Mouse (Mus musculus): ENCODE measurements at regions not wholly inside any gene's neighbourhood (a gene's known extent, or its start where the extent isn't known, plus 50 kb on each side); places are given as distances from the start of the nearest gene placed in this dataset.

DNA sequence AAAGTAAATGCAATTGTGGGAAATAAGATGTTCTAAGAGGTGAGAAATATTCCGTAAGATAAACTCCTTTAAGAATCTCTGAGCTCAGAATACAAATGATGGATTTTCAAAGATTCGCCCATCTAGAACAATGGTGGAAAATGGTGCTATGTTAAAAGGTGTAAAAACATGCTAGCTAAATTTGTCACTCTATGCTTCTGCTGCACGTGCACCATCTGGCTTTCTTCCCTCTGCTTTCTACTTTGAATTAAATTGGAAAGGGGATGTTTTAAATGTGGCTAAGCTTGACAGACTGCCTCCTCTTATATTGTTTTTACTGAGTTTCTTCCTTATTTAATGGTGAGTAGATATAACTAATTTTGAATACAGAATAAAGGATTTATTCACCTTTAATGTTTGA, 887.7 kb upstream of the Map3k7 start:
- Histone ChIP-seq H3K27ac (ENCODE audit: low read depth) (no peak overlapping the region), H3K4me3 (ENCODE audit: low read depth, low read length) (no peak overlapping the region), H3K4me1 (ENCODE audit: insufficient read depth) (no peaks in the 10 kb centered on the region), H3K9me3 (ENCODE audit: low read length) (no peaks in the 10 kb centered on the region), H3K27me3 (ENCODE audit: insufficient read depth, low read length) (no peaks in the 10 kb centered on the region), H3K4me2 (ENCODE audit: low read depth, low read length) (no peak overlapping the region), H3K9ac (replicated peaks) (no peak overlapping the region), H3K36me3 (replicated peaks; ENCODE audit: insufficient read depth, low read length) (no peaks in the 10 kb centered on the region)
- TF ChIP-seq CTCF (IDR thresholded peaks at IDR 0.05; ENCODE audit: low read depth) (no peak), EP300 (IDR thresholded peaks at IDR 0.05; ENCODE audit: low read depth) (no peak)
- DNase-seq (no peak), ATAC-seq (no peak)
- WGBS (ENCODE audit: insufficient replicate concordance): 72% methylated on average over 3 of the region's 3 CpGs

DNA sequence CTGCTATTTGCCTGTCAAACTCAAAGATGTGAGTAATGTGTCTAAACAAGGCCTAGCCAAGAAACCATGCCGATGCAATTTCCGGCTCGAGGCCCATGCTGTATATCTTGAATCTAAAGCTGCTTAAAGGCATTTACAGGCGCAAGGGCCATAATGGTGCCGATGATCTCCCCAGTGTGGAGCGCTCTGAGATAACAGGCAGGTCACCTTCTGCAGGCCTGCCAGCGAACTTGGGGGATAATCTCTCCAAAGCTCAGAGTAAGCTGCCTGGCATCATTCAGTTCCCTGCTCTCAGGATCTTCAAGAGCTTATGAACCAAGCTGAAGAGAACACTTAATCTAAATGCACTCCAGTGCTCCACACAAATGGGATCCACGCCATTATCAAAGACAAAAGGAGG, 842.3 kb upstream of the Map3k7 start:
- no peak for TF ChIP-seq EP300 (IDR thresholded peaks at IDR 0.05; ENCODE audit: low read depth)
- TF ChIP-seq CTCF (IDR thresholded peaks at IDR 0.05; ENCODE audit: low read depth): no peak
- Histone ChIP-seq H3K4me1 (ENCODE audit: insufficient read depth) (no peaks in the 10 kb centered on the region), H3K9me3 (ENCODE audit: low read length) (no peaks in the 10 kb centered on the region), H3K27ac (ENCODE audit: low read depth) (no peak overlapping the region), H3K9ac (replicated peaks) (no peak overlapping the region), H3K27me3 (ENCODE audit: insufficient read depth, low read length) (no peaks in the 10 kb centered on the region), H3K4me2 (ENCODE audit: low read depth, low read length) (no peak overlapping the region), H3K4me3 (ENCODE audit: low read depth, low read length) (no peak overlapping the region), H3K36me3 (replicated peaks; ENCODE audit: insufficient read depth, low read length) (no peaks in the 10 kb centered on the region)
- WGBS (ENCODE audit: insufficient replicate concordance): 73% methylated on average over 8 of the region's 8 CpGs
- DNase-seq: no peak
- no peak for ATAC-seq

DNA sequence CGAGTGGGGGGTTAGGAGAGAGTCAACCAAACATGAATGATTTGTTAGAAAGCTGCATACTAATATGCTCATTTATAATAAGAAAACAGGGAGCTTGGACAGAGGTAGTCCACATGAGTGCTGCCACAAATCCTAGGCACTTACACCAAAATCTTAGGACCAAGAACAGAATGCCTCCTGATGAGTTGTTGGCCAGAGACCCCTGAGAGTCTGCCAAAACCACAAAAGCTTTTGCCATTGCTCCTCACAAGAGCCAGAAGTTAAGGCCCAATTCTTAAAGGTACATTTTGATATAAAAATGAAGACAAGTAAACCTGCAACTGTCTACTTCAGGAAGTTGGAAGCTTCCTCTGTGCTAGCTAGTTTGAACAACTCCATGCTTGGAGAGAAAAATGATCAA, 820.7 kb upstream of the Map3k7 start:
- H3K27ac ChIP-seq (ENCODE audit: low read depth): no peak overlapping the region
- H3K36me3 ChIP-seq (replicated peaks; ENCODE audit: insufficient read depth, low read length): no peaks in the 10 kb centered on the region
- H3K4me1 ChIP-seq (ENCODE audit: insufficient read depth): no peaks in the 10 kb centered on the region
- no peak overlapping the region for H3K4me2 ChIP-seq (ENCODE audit: low read depth, low read length)
- no peaks in the 10 kb centered on the region for H3K9me3 ChIP-seq (ENCODE audit: low read length)
- H3K4me3 ChIP-seq (ENCODE audit: low read depth, low read length): no peak overlapping the region
- DNase-seq: no peak
- H3K9ac ChIP-seq (replicated peaks): no peak overlapping the region
- TF ChIP-seq EP300 (IDR thresholded peaks at IDR 0.05; ENCODE audit: low read depth) (no peak), CTCF (IDR thresholded peaks at IDR 0.05; ENCODE audit: low read depth) (no peak)
- 57% methylated on average over 1 of the region's 1 CpGs for WGBS (ENCODE audit: insufficient replicate concordance)
- ATAC-seq: no peak
- no peaks in the 10 kb centered on the region for H3K27me3 ChIP-seq (ENCODE audit: insufficient read depth, low read length)

DNA sequence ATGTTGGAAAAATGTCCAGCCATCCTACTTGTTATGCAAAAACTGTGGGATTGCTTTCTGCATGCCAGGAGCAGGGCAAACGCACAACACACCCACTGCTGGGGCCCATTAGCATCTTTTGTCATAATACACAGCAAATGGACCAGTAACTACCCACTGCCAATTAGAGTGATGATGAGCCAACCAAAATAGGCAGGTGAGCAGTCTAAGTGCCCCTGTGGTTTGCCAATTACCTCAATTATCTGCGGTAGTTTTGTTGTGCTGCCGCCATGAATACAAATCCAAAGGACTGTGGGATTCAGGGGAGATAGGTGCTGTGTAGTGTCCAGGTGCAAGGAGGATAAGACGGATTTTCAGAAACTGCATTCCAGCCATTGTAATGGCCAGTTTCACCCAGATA, 796.5 kb upstream of the Map3k7 start:
- 80% methylated on average over 4 of the region's 4 CpGs for WGBS (ENCODE audit: insufficient replicate concordance)
- Histone ChIP-seq H3K9me3 (ENCODE audit: low read length) (no peaks in the 10 kb centered on the region), H3K27me3 (ENCODE audit: insufficient read depth, low read length) (no peaks in the 10 kb centered on the region), H3K27ac (ENCODE audit: low read depth) (no peak overlapping the region), H3K4me1 (ENCODE audit: insufficient read depth) (no peaks in the 10 kb centered on the region), H3K4me2 (ENCODE audit: low read depth, low read length) (no peak overlapping the region), H3K4me3 (ENCODE audit: low read depth, low read length) (no peak overlapping the region), H3K36me3 (replicated peaks; ENCODE audit: insufficient read depth, low read length) (no peaks in the 10 kb centered on the region), H3K9ac (replicated peaks) (no peak overlapping the region)
- DNase-seq (no peak), ATAC-seq (no peak)
- TF ChIP-seq EP300 (IDR thresholded peaks at IDR 0.05; ENCODE audit: low read depth) (no peak), CTCF (IDR thresholded peaks at IDR 0.05; ENCODE audit: low read depth) (no peak)

DNA sequence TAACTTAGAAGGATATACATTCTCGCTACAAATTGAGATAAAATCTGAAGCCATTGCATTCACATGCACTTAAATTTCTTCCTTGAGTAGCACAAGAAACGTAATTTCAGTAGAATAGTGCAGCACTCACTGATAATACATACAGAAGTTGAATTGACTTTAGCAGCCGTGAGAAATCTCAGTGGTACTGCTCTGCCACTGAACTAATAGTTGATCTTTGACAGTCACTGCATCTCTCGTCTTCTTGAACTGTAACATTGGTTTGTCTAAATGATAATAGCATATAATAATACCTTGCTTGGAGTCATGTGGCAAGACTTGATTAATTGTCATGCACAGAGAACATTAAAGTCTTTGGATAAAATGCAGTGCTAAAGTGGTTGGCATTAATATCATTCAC, 795.5 kb upstream of the Map3k7 start:
- Histone ChIP-seq H3K9ac (replicated peaks) (no peak overlapping the region), H3K36me3 (replicated peaks; ENCODE audit: insufficient read depth, low read length) (no peaks in the 10 kb centered on the region), H3K4me3 (ENCODE audit: low read depth, low read length) (no peak overlapping the region), H3K27ac (ENCODE audit: low read depth) (no peak overlapping the region), H3K27me3 (ENCODE audit: insufficient read depth, low read length) (no peaks in the 10 kb centered on the region), H3K4me1 (ENCODE audit: insufficient read depth) (no peaks in the 10 kb centered on the region), H3K9me3 (ENCODE audit: low read length) (no peaks in the 10 kb centered on the region), H3K4me2 (ENCODE audit: low read depth, low read length) (no peak overlapping the region)
- TF ChIP-seq CTCF (IDR thresholded peaks at IDR 0.05; ENCODE audit: low read depth) (no peak), EP300 (IDR thresholded peaks at IDR 0.05; ENCODE audit: low read depth) (no peak)
- WGBS (ENCODE audit: insufficient replicate concordance): 63% methylated on average over 4 of the region's 4 CpGs
- no peak for DNase-seq
- ATAC-seq: no peak

- Histone ChIP-seq H3K36me3 (replicated peaks; ENCODE audit: insufficient read depth, low read length) (no peaks in the 10 kb centered on the region), H3K27ac (ENCODE audit: low read depth) (no peak overlapping the region), H3K4me3 (ENCODE audit: low read depth, low read length) (no peak overlapping the region), H3K4me2 (ENCODE audit: low read depth, low read length) (no peak overlapping the region), H3K4me1 (ENCODE audit: insufficient read depth) (no peaks in the 10 kb centered on the region), H3K9ac (replicated peaks) (no peak overlapping the region), H3K27me3 (ENCODE audit: insufficient read depth, low read length) (no peaks in the 10 kb centered on the region), H3K9me3 (ENCODE audit: low read length) (no peaks in the 10 kb centered on the region)
- 73% methylated on average over 3 of the region's 3 CpGs for WGBS (ENCODE audit: insufficient replicate concordance)
- DNase-seq (no peak), ATAC-seq (no peak)
- TF ChIP-seq CTCF (IDR thresholded peaks at IDR 0.05; ENCODE audit: low read depth) (no peak), EP300 (IDR thresholded peaks at IDR 0.05; ENCODE audit: low read depth) (no peak)
Measured at GRCm38 (mm10) chr4:31171190-31171589, 792.7 kb upstream of the Map3k7 start.

DNA sequence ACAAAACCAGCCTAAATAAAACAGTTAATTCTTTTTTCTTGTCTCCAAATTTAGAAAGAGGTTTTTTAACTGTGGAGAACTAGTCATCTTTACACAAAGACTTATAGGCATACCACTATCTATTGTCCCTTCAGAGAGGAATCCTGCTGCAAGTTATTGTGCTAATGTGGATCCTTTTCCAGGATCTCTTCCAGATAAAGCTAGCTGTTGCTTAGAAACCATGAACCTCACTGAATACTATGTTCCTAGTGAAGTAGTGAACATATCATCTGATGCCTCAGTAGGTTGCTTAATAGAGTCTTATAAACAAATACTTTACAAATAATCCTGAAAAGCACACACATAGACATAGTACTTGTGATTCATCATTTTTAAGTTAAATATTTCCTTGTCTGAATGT, 766.0 kb upstream of the Map3k7 start:
- DNase-seq: no peak
- Histone ChIP-seq H3K27me3 (ENCODE audit: insufficient read depth, low read length) (no peaks in the 10 kb centered on the region), H3K27ac (ENCODE audit: low read depth) (no peak overlapping the region), H3K9ac (replicated peaks) (no peak overlapping the region), H3K4me2 (ENCODE audit: low read depth, low read length) (no peak overlapping the region), H3K4me3 (ENCODE audit: low read depth, low read length) (no peak overlapping the region), H3K4me1 (ENCODE audit: insufficient read depth) (no peaks in the 10 kb centered on the region), H3K9me3 (ENCODE audit: low read length) (no peaks in the 10 kb centered on the region), H3K36me3 (replicated peaks; ENCODE audit: insufficient read depth, low read length) (no peaks in the 10 kb centered on the region)
- ATAC-seq: no peak
- no peak for TF ChIP-seq EP300 (IDR thresholded peaks at IDR 0.05; ENCODE audit: low read depth)
- no peak for TF ChIP-seq CTCF (IDR thresholded peaks at IDR 0.05; ENCODE audit: low read depth)

Measured in liver, postnatal 0 days (tissue).